Mouse (Mus musculus): ENCODE data around the gene Gm14180. TPM values are rescaled to one million over a fixed set of nuclear protein-coding genes. Genes with fewer than 3 reads are reported as not detected.
"Not testable (repeated sequence)": the region's sequence is repeated elsewhere in the genome, so short reads cannot be mapped to it uniquely, and the experiment has no call there.

Gm14180 gene
- total RNA-seq (2021), result not detected

GRCm38 (mm10) chr11:99734190-99734589 lies at the start of gene Gm14180:
Gene Gm14180 (minus strand): TSS chr11:99734290.
- no peak for DNase-seq
- intact Hi-C loops (cut with DNase I), result no loop called here

DNA sequence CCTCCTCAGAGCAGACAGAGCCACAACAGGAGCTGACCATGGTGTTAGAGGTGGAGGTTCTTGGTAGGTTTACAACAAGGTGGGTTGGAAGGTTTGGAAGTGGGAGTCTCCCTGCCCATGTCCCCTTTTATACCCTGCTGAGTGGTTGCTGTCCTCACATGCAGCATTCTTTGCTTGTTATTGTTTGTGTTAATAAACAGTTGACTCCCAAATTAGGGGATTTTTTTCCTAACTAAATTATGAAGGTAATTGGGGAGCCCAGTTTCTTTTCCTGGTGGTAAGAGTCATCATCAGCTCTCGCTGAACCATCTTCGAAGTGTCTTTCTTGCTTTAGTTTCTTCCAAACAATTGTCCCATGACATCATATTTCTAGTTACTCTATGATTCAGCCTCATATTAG lies 46.5 kb upstream of the Gm14180 start, which contains the start of gene Krtap4-8:
TSS of gene Krtap4-8 (minus strand) at position 101 of the 400 bp plus-strand sequence.
- intact Hi-C loops (cut with DNase I), result no loop called here
- no peak for DNase-seq

DNA sequence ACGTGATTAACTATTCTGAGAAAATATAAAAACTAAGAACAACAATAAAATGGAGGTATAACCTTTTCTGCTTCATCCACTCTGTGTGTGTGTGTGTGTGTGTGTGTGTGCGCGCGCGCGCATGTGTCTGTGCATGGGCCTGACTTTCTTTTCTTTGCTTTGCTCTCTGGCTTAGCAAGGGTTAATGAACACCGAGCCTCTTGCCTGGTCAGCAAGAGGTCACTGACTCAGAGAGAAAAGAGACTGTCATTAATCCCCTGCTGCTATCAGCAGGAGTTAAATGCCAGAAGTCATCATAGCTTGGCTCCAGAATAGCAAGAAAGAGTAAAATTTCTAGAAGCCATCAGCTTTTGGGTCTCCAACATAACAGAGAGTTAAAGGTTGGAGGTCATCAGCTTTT lies 44.3 kb upstream of the Gm14180 start:
- DNase-seq, result no peak
- intact Hi-C loops (cut with DNase I), result no loop called here

GRCm38 (mm10) chr11:99772813-99773212 lies 38.7 kb upstream of the Gm14180 start, which contains the start of gene Gm11595:
Gene Gm11595 (minus strand): TSS chr11:99772913.
- DNase-seq; intact Hi-C loops (cut with DNase I): not testable (repeated sequence)

GRCm38 (mm10) chr11:99768410-99768809 lies 34.3 kb upstream of the Gm14180 start:
- no peak for DNase-seq
- intact Hi-C loops (cut with DNase I), result no loop called here

DNA sequence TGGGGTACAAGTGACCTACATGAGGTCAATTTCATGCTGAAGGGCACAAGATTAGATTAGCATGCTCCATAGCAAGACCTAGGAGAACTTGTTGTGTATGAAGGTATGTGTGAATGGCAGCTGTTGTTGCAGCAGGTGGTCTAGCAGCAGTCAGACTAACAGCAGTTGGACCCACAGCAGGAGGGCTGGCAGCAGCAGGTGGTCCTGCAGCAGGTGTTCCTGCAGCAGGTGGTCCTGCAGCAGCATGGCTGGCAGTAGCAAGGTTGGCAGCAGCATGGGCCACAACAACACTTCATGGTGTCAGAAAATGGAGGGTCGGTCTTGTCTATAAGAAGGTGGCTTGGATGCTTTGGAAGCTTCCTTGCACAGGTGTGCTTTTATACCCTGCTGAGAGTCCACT lies 24.8 kb upstream of the Gm14180 start:
- intact Hi-C loops (cut with DNase I), result no loop called here
- DNase-seq, result no peak

- intact Hi-C loops (cut with DNase I), result no loop called here
- DNase-seq, result no peak
These were observed 9.9 kb upstream of the Gm14180 start for GRCm38 (mm10) chr11:99743985-99744384.

- no peak for DNase-seq
- intact Hi-C loops (cut with DNase I), result loop anchor here (1.0 kb wide), 2 partner anchors 35 to 39 kb away; no protein-coding TSS in a partner anchor
These were observed 10.0 kb downstream of the Gm14180 start for GRCm38 (mm10) chr11:99724061-99724460.

- intact Hi-C loops (cut with DNase I), result no loop called here
These were observed 15.3 kb downstream of the Gm14180 start for GRCm38 (mm10) chr11:99718759-99719158.

GRCm38 (mm10) chr11:99690463-99690862 lies 43.6 kb downstream of the Gm14180 start, which contains the start of gene Gm14190:
Gene Gm14190 (minus strand): TSS chr11:99690740.
- DNase-seq, result no peak
- intact Hi-C loops (cut with DNase I), result no loop called here

More at GRCm38 (mm10) chr11:99718759-99719158, 15.3 kb downstream of the Gm14180 start:
- no peak for DNase-seq

DNA sequence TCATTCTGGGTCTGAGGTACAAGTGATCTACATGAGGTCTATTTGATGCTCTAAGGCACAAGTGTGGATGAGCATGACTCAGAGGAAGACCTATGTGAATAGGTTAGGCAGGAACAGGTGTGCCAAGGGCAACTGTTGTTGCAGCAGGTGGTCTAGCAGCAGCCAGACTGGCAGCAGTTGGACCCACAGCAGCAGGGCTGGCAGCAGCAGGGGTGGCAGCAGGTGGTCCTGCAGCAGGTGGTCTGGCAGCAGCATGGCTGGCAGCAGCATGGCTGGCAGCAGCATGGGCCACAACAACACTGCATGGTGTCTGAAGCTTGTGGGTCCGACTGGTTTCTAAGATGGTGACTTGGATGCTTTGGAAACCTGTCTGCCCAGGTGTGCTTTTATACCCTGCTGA lies 48.9 kb downstream of the Gm14180 start:
- not testable (repeated sequence) for DNase-seq
- intact Hi-C loops (cut with DNase I), result loop anchor here (1.0 kb wide), 1 partner anchor 39 kb away; no protein-coding TSS in a partner anchor

Other genes starting within 250 kb of the Gm14180 start
- under 1 TPM in 1 of 2 experiments, not detected in 1; 0.17 TPM for gene Krt23, start 241.2 kb downstream of the Gm14180 start, total RNA-seq (2021)
- not detected for gene Krt39, start 213.0 kb downstream of the Gm14180 start, total RNA-seq (2021)
- not detected for gene Krt40, start 191.1 kb downstream of the Gm14180 start, total RNA-seq (2021)
- not detected for gene Krtap3-3, start 183.4 kb downstream of the Gm14180 start, total RNA-seq (2021)
- gene Krtap3-2, start 177.4 kb downstream of the Gm14180 start, total RNA-seq (2021), result not detected
- gene Gm11939, start 174.8 kb downstream of the Gm14180 start, total RNA-seq (2021), result not detected
- not detected for gene Krtap3-1, start 167.7 kb downstream of the Gm14180 start, total RNA-seq (2021)
- gene Krtap1-5, start 153.3 kb downstream of the Gm14180 start, total RNA-seq (2021), result not detected
- not detected for gene Krtap1-4, start 150.6 kb downstream of the Gm14180 start, total RNA-seq (2021)
- gene Krtap1-3, start 143.0 kb downstream of the Gm14180 start, total RNA-seq (2021), result not detected
- not detected for gene Krtap9-3, start 136.2 kb downstream of the Gm14180 start, total RNA-seq (2021)
- not detected for gene Gm11938, start 131.0 kb downstream of the Gm14180 start, total RNA-seq (2021)
- not detected for gene Gm11937, start 124.1 kb downstream of the Gm14180 start, total RNA-seq (2021)
- not detected for gene Krtap2-4, start 119.4 kb downstream of the Gm14180 start, total RNA-seq (2021)
- not detected for gene Gm11562, start 113.9 kb downstream of the Gm14180 start, total RNA-seq (2021)
- gene Krtap4-1, start 106.1 kb downstream of the Gm14180 start, total RNA-seq (2021), result not detected
- not detected for gene Krtap4-2, start 99.2 kb downstream of the Gm14180 start, total RNA-seq (2021)
- not detected for gene Krtap4-7, start 90.2 kb downstream of the Gm14180 start, total RNA-seq (2021)
- not detected for gene Gm11555, start 84.1 kb downstream of the Gm14180 start, total RNA-seq (2021)
- not detected for gene Gm11563, start 75.3 kb downstream of the Gm14180 start, total RNA-seq (2021)
- not detected for gene Krtap4-6, start 68.3 kb downstream of the Gm14180 start, total RNA-seq (2021)
- gene Gm14190, start 43.5 kb downstream of the Gm14180 start, total RNA-seq (2021), result not detected
- not detected for gene Gm11595, start 38.6 kb upstream of the Gm14180 start, total RNA-seq (2021)
- not detected for gene Krtap4-8, start 46.4 kb upstream of the Gm14180 start, total RNA-seq (2021)
- not detected for gene Krtap4-9, start 50.9 kb upstream of the Gm14180 start, total RNA-seq (2021)
- gene Gm11596, start 59.2 kb upstream of the Gm14180 start, total RNA-seq (2021), result not detected
- not detected for gene Gm11569, start 64.6 kb upstream of the Gm14180 start, total RNA-seq (2021)
- gene Gm11554, start 70.2 kb upstream of the Gm14180 start, total RNA-seq (2021), result not detected
- gene Krtap4-13, start 75.6 kb upstream of the Gm14180 start, total RNA-seq (2021), result not detected
- not detected for gene Gm11564, start 81.4 kb upstream of the Gm14180 start, total RNA-seq (2021)
- gene 2300003K06Rik, start 103.8 kb upstream of the Gm14180 start, total RNA-seq (2021), result not detected
- not detected for gene Krtap4-16, start 117.3 kb upstream of the Gm14180 start, total RNA-seq (2021)
- gene Gm11568, start 123.6 kb upstream of the Gm14180 start, total RNA-seq (2021), result not detected
- gene Gm11559, start 130.2 kb upstream of the Gm14180 start, total RNA-seq (2021), result not detected
- not detected for gene Krtap9-1, start 139.1 kb upstream of the Gm14180 start, total RNA-seq (2021)
- not detected for gene Gm11567, start 144.9 kb upstream of the Gm14180 start, total RNA-seq (2021)
- not detected for gene Krtap31-1, start 173.6 kb upstream of the Gm14180 start, total RNA-seq (2021)
- not detected for gene Gm11565, start 180.5 kb upstream of the Gm14180 start, total RNA-seq (2021)
- not detected for gene Krtap31-2, start 202.0 kb upstream of the Gm14180 start, total RNA-seq (2021)
- not detected for gene Krtap9-5, start 214.2 kb upstream of the Gm14180 start, total RNA-seq (2021)
- gene Krtap29-1, start 244.8 kb upstream of the Gm14180 start, total RNA-seq (2021), result not detected